Mouse (Mus musculus) heart, postnatal 0 days (tissue): Measurements from ENCODE around the gene Abl2. TPM values are rescaled to one million over a fixed set of nuclear protein-coding genes. Genes with fewer than 3 reads are reported as not detected.
"Not testable (repeated sequence)": the region's sequence is repeated elsewhere in the genome, so short reads cannot be mapped to it uniquely, and the experiment has no call there.

Experiments used
- ATAC-seq: fragments of 200-750 bp; cut with Nextera tagmentation; 2 replicates; pipeline ENCODE4 v1.8.0; 2017; ENCODE audit warnings: low read depth, moderate number of reproducible peaks, moderate library complexity; ENCODE audit not compliant: insufficient read depth
- DNase-seq: peaks from one replicate; pipeline ENCODE4 v3.0.0-alpha.2; 2016; ENCODE audit warnings: low spot score
- H3K27ac ChIP-seq: fragments of 300-500 bp; sonication (generic); 2 replicates; pipeline ENCODE4 v1.5.1; 2014; ENCODE audit warnings: low read depth, mild to moderate bottlenecking
- H3K27me3 ChIP-seq: fragments of 300-500 bp; sonication (generic); 2 replicates; pipeline ENCODE4 v1.6.1; 2014; ENCODE audit warnings: low read length, mixed read lengths; ENCODE audit not compliant: control insufficient read depth, insufficient read depth
- H3K36me3 ChIP-seq: fragments of 300-500 bp; sonication (generic); replicated peaks from 2 replicates; pipeline ENCODE4 v1.6.1; 2014; ENCODE audit warnings: low read length, mixed read lengths; ENCODE audit not compliant: control insufficient read depth, insufficient read depth
- H3K4me1 ChIP-seq: fragments of 300-500 bp; sonication (generic); 2 replicates; pipeline ENCODE4 v1.6.1; 2014; ENCODE audit warnings: antibody characterized with exemption; ENCODE audit not compliant: control insufficient read depth, insufficient read depth
- H3K4me2 ChIP-seq: fragments of 300-500 bp; sonication (generic); 2 replicates; pipeline ENCODE4 v1.6.1; 2014; ENCODE audit warnings: low read depth, mild to moderate bottlenecking, low read length, moderate library complexity
- H3K4me3 ChIP-seq: fragments of 300-500 bp; sonication (generic); 2 replicates; pipeline ENCODE4 v1.5.1; 2014; ENCODE audit warnings: low read depth, low read length
- H3K9ac ChIP-seq: fragments of 300-500 bp; sonication (generic); replicated peaks from 2 replicates; pipeline ENCODE4 v1.6.1; 2014; ENCODE audit warnings: low read depth, low read length, mixed read lengths
- H3K9me3 ChIP-seq: fragments of 300-500 bp; sonication (generic); replicated peaks from 2 replicates; pipeline ENCODE4 v1.6.1; 2016; ENCODE audit warnings: low read length; ENCODE audit not compliant: control insufficient read depth
- CTCF ChIP-seq: IDR thresholded peaks from 2 replicates; pipeline ENCODE4 v1.5.1; 2016; ENCODE audit warnings: antibody characterized with exemption, control low read depth, low read depth
- EP300 ChIP-seq: IDR thresholded peaks from 2 replicates; pipeline ENCODE4 v1.6.1; 2016; ENCODE audit warnings: antibody characterized with exemption, low read depth
- WGBS: fragments of 180-500 bp; shearing (Covaris S2); extraction: QIAGEN DNeasy Blood & Tissue Kit; methylation state at CpG from one replicate; pipeline ENCODE4 v1.1.7; 2014; 5-methylcytosine and 5-hydroxymethylcytosine counted together
- polyA plus RNA-seq: library from polyadenylated mRNA; unstranded; fragments of >200 nt; fragmentation: Nextera tagmentation; extraction: Ambion mirVana; gene quantifications from 2 replicates; pipeline ENCODE4 v1.2.1, GENCODE M21; 2015
- total RNA-seq: library from RNA; depleted of rRNA; stranded (reverse); fragments of >200 nt; gene quantifications from 2 replicates; pipeline ENCODE4 v1.2.3, GENCODE M21; 2014; ENCODE audit warnings: low replicate concordance

The Abl2 gene
- total and polyA plus RNA-seq, 2 experiments from 2014 or later: 2.0 to 12.9 TPM

DNA sequence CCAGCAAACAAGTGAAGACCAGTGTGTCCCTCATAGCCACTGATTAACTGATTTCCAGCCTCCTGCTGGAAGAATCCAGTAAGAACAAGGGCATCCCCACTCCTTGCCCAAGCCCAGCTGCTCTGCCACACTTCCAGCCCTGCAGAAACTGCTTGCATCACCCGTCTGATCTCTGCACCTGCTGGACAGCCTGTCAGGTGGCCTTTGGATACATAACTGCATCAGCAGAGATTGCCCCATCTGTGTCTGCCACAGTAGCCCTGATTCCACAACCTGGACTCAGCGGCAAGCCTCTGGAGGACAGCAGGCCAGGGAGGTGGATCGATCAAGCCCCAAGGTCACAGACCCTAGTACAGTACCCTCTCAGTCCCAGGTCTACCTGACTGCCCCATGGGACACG, 98.9 kb downstream of the Abl2 start:
- Histone ChIP-seq H3K27me3 (no peaks in the 10 kb centered on the region), H3K4me1 (no peaks in the 10 kb centered on the region), H3K4me2 (no peak overlapping the region), H3K9ac (no peak overlapping the region), H3K36me3 (peaks cover 37% of the 10 kb centered on the region), H3K9me3 (no peaks in the 10 kb centered on the region), H3K27ac (no peak overlapping the region), H3K4me3 (no peak overlapping the region)
- DNase-seq (no peak), ATAC-seq (no peak)
- WGBS: 84% methylated on average over 4 of the region's 4 CpGs
- TF ChIP-seq CTCF: no peak
- no peak for TF ChIP-seq EP300

DNA sequence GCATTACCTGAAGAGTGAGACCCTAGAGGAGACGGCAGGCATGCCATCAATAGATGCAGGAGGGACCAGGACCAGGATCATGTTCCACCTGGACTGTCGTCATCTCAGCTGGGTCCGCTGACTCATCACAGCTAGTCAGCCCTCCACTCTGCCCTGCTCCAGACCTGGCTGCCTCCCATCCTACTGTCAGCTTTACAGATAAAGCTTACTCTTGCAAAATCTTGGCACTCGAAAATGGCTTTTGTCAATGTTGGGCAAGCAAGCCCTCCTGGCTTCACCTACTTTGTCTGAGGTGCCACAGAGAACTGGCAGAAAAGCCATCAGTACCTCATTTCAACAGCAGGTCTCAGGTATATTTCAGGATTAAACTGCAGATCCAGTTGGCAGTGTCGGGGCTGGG, 100.1 kb downstream of the Abl2 start:
- Histone ChIP-seq H3K36me3 (peaks cover 33% of the 10 kb centered on the region), H3K4me2 (no peak overlapping the region), H3K27me3 (no peaks in the 10 kb centered on the region), H3K4me3 (no peak overlapping the region), H3K9ac (no peak overlapping the region), H3K4me1 (no peaks in the 10 kb centered on the region), H3K9me3 (no peaks in the 10 kb centered on the region), H3K27ac (no peak overlapping the region)
- ATAC-seq (no peak), DNase-seq (no peak)
- TF ChIP-seq CTCF (no peak), EP300 (no peak)
- 71% methylated on average over 5 of the region's 5 CpGs for WGBS

DNA sequence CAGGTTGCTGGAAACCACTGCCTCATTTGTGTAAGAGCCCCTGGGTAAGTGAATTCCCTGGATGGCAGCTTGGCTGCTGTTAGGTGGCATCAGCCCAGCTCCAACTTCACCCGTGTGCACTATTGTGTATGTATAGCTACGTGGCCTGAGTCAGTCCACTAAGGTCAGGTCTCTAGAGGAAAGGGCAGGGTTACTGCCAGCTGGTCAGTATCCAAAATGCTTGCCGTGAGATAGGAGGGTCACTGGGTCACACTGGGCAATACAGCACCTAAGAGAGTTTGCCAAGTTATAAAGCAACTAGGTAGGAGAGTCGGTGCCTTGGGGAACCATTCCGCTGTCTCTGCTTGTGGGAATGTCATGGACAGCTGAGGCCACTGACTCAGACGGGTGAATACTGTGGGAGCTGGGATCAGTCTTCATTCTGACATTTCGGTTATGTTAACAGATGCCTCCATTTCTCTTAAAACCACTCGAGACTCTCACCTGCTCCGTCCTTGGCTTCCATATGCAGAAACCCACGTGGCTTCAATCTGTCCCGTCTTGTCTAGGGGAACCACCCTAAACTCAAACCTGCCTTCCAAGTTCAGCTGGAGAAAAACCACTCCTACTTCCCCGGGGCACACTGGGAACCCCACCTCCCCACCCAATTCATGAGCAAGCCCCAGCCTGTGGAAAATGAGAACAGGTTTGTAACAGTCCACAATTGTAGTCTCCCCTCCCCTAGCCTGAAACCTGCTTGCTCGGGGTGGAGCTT, 101.5 kb downstream of the Abl2 start:
- no peak overlapping the region for H3K4me3 ChIP-seq
- no peak overlapping the region for H3K27ac ChIP-seq
- ATAC-seq: no peak
- TF ChIP-seq CTCF: no peak
- TF ChIP-seq EP300: no peak
- DNase-seq: no peak
- no peak overlapping the region for H3K4me2 ChIP-seq
- H3K4me1 ChIP-seq: no peaks in the 10 kb centered on the region
- H3K27me3 ChIP-seq: no peaks in the 10 kb centered on the region
- WGBS: 69% methylated on average over 13 of the region's 13 CpGs
- no peaks in the 10 kb centered on the region for H3K9me3 ChIP-seq
- H3K36me3 ChIP-seq: peaks cover 20% of the 10 kb centered on the region; the same call in 1 of the 2 replicates
- H3K9ac ChIP-seq: no peak overlapping the region

DNA sequence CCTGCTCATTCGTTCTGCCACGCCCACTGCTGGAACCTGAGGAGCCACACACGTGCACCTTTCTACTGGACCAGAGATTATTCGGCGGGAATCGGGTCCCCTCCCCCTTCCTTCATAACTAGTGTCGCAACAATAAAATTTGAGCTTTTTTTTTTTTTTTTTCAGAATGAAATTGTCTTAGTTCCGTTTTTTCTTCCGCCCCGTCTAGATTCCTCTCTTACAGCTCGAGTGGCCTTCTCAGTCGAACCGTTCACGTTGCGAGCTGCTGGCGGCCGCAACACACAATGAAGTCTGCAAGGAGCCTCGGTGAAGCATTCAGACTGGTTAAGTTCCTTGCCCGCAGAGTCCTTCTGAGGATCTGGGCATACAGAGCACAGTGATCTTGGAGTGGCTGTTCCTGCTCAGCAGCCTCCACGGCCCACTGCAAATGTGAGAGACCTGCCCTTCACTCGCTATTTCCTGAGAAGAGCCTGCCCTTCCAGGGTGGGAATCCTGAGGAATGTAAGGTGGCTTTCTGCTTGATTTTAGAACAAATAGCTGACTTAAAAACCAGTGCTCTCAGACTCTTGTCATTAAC, 102.2 kb downstream of the Abl2 start:
- H3K27ac ChIP-seq, H3K4me1 ChIP-seq, ATAC-seq, H3K4me2 ChIP-seq, H3K9ac ChIP-seq, H3K27me3 ChIP-seq, DNase-seq, H3K4me3 ChIP-seq, H3K9me3 ChIP-seq: not testable (repeated sequence)
- WGBS: 76% methylated on average over 19 of the region's 21 CpGs
- H3K36me3 ChIP-seq: peaks cover 19% of the 10 kb centered on the region; the same call in 1 of the 2 replicates

DNA sequence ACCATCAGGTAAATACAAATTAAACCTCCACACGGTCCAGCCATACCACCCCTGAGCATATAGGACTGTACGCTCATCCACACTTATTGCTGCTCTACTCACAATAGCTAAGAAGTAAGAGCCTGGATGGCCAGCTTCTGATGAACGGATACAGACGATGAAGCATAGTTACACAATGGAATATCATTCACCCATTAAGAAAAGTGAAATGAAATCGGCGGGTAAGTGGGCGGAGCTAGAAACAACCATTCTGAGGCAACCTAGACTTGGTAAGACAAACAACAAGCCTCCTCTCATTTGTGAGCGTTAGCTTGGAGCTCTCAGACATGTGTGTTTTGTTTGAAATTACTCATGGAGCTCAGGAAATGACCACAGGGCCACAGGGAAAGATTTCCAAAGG, 107.2 kb downstream of the Abl2 start:
- ATAC-seq (no peak), DNase-seq (no peak)
- H3K4me2 ChIP-seq: no peak overlapping the region
- H3K4me3 ChIP-seq: no peak overlapping the region
- TF ChIP-seq CTCF: no peak
- TF ChIP-seq EP300: no peak
- peaks cover 21% of the 10 kb centered on the region; the same call in 1 of the 2 replicates for H3K4me1 ChIP-seq
- H3K36me3 ChIP-seq: peaks cover 6% of the 10 kb centered on the region; the same call in 1 of the 2 replicates
- 87% methylated on average over 8 of the region's 8 CpGs for WGBS
- no peak overlapping the region for H3K9ac ChIP-seq
- no peaks in the 10 kb centered on the region for H3K9me3 ChIP-seq
- no peaks in the 10 kb centered on the region for H3K27me3 ChIP-seq
- no peak overlapping the region for H3K27ac ChIP-seq
